23 mouse cellular contexts compared by ENCODE assay signal in genomic region chr10:108686696-108687095, GRCm38 (mm10). TPM values are rescaled to one million over a fixed set of nuclear protein-coding genes. Genes with fewer than 3 reads are reported as not detected.
"Had no signal": no experiment of that assay in that cellular context is flagged by ENCODE, and none has a peak within 500 bp of the region (broad histone marks: within the 10 kb centered on the region; RNA-seq: fewer than 3 reads in every experiment).

No protein-coding gene starts in this region.

- H3K36me3 ChIP-seq: kidney, embryonic 15.5 days; limb, embryonic 12.5 days; limb, embryonic 15.5 days had no signal

- H3K4me3 ChIP-seq: kidney, embryonic 15.5 days; limb, embryonic 12.5 days; limb, embryonic 15.5 days had no signal

- H3K4me1 ChIP-seq: kidney, embryonic 15.5 days; limb, embryonic 12.5 days; limb, embryonic 15.5 days had no signal

- DNase-seq: kidney, adult 8-10 months; kidney, postnatal 10 days; kidney, postnatal 36 days; layer of hippocampus, adult 9-11 months; left cerebral cortex, postnatal 4 days; liver, postnatal 0 days; lung, embryonic 14.5 days; right cerebral cortex, postnatal 25 days; spleen, adult 18-20 months; thymus, adult 18-20 months; thymus, postnatal 36 days had no signal

- ATAC-seq: intestine, postnatal 0 days; liver, postnatal 0 days; lung, postnatal 0 days had no signal

- H3K4me2 ChIP-seq: kidney, embryonic 15.5 days; limb, embryonic 12.5 days; limb, embryonic 15.5 days; liver, embryonic 11.5 days; lung, embryonic 14.5 days had no signal

- H3K27me3 ChIP-seq: kidney, embryonic 15.5 days; limb, embryonic 12.5 days; limb, embryonic 15.5 days had no signal

- H3K9me3 ChIP-seq: kidney, embryonic 15.5 days; limb, embryonic 12.5 days; limb, embryonic 15.5 days had no signal

- H3K27ac ChIP-seq: kidney, embryonic 15.5 days; limb, embryonic 12.5 days; limb, embryonic 15.5 days; liver, embryonic 14.5 days; macrophage had no signal

- H3K9ac ChIP-seq: kidney, embryonic 15.5 days; limb, embryonic 12.5 days; limb, embryonic 15.5 days; liver, embryonic 14.5 days; liver, postnatal 0 days; lung, embryonic 14.5 days had no signal

RNA-seq across cellular contexts. Expression of gene Gm5136, which starts 13.3 kb away (rescaled TPM):
- total RNA-seq: megakaryocyte, adult 5-6 weeks had no signal
- polyA plus RNA-seq: intestine, postnatal 0 days; kidney, embryonic 15.5 days; limb, embryonic 12.5 days; limb, embryonic 15.5 days; liver, embryonic 11.5 days; liver, embryonic 14.5 days; liver, postnatal 0 days; lung, embryonic 14.5 days; lung, postnatal 0 days; macrophage; neural tube, embryonic 11.5 days; stomach, embryonic 16.5 days; urinary bladder, adult 2 months had no signal
